Mouse (Mus musculus) spleen, adult 2 months (tissue): ENCODE measurements around the gene Uqcrq.

ENCODE experiments used
- CTCF ChIP-seq: fragments of 200-500 bp; IDR thresholded peaks from 2 replicates; pipeline ENCODE4 v1.5.1; 2011; ENCODE audit warnings: mild to moderate bottlenecking, inconsistent platforms; ENCODE audit not compliant: insufficient read depth, insufficient read length, insufficient replicate concordance; ENCODE audit errors: extremely low read depth
- POLR2A ChIP-seq: fragments of 200-500 bp; IDR thresholded peaks from 2 replicates; pipeline ENCODE4 v1.6.1; 2011; ENCODE audit warnings: low read depth, low read length, inconsistent platforms

DNA sequence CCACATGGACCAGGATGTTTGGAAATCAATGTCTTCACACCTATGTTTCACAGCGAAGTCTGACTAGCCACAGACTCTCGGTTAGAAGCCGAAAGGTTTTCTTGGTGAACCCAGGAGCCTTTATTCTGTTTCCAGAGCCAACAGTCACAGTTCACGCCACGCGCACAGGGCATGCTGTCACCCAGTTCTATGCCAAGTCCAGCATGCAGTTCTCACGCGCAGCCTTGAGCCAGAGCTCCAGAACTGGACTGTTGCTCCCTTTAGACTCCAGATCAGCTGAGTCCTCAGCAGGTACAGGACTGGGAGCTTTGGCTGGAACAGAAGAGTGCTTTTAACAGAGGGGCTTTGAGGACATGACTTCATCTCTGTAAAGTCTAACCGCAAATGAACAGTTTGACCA, 21.8 kb upstream of the Uqcrq start:
- no peak for TF ChIP-seq CTCF
- no peak for TF ChIP-seq POLR2A
